Mouse (Mus musculus) E14TG2a.4 (cell line): ENCODE data around the gene Olfr66.

Experiments used
- H3K27me3 ChIP-seq: 2 replicates; pipeline ENCODE4 v1.6.1; 2014; ENCODE audit warnings: low read length, control low read depth; ENCODE audit not compliant: insufficient read depth
- H3K36me3 ChIP-seq: 2 replicates; pipeline ENCODE4 v1.6.1; 2014; ENCODE audit warnings: low read length, control low read depth; ENCODE audit not compliant: insufficient read depth
- H3K4me1 ChIP-seq: replicated peaks from 2 replicates; pipeline ENCODE4 v1.6.1; 2014; ENCODE audit warnings: low read depth, low read length, control low read depth
- H3K4me3 ChIP-seq: replicated peaks from 2 replicates; pipeline ENCODE4 v1.5.1; 2014; ENCODE audit warnings: mild to moderate bottlenecking, low read length
- H3K9me3 ChIP-seq: 2 replicates; pipeline ENCODE4 v1.6.1; 2014; ENCODE audit warnings: low read length, control low read depth
- CTCF ChIP-seq: conservative IDR thresholded peaks from 2 replicates; pipeline ENCODE4 v1.5.1; 2014; ENCODE audit warnings: low read length
- NANOG ChIP-seq: IDR thresholded peaks from 2 replicates; pipeline ENCODE4 v1.6.1; 2014; ENCODE audit warnings: borderline replicate concordance, low read length, mixed read lengths
- POU5F1 ChIP-seq: IDR thresholded peaks from 2 replicates; pipeline ENCODE4 v1.6.1; 2014; ENCODE audit warnings: low read length, borderline replicate concordance

Olfr66 gene

DNA sequence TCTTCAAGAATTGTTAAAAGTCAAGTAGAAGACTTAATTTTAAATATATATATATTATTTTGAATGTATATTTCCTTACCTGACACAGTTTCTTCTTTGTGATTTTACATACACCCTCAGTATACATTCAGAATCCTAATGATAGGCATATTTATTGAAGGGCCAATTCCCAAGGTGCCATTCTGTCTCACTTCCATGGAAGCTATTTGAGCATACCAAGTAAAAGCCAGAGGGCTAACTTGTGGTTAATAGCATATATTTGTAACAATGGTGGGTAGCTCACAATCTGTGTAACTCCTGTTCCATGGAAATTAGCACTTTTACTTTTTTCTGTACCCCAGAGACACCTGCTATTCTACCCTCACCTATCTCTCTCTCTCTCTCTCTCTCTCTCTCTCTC, at the start of gene Olfr66:
Olfr66 (minus strand) TSS at position 101 of the 400 bp plus-strand sequence.
- H3K27me3 ChIP-seq: no peaks in the 10 kb centered on the region
- 0 out of 2 replicates have a peak, but pooled peaks cover 6% of the 10 kb centered on the region for H3K9me3 ChIP-seq
- no peak within 1 kb of the TSS for H3K4me3 ChIP-seq
- no peaks in the 10 kb centered on the region for H3K4me1 ChIP-seq
- no peak for TF ChIP-seq NANOG
- no peak for TF ChIP-seq CTCF
- no peaks in the 10 kb centered on the region for H3K36me3 ChIP-seq

DNA sequence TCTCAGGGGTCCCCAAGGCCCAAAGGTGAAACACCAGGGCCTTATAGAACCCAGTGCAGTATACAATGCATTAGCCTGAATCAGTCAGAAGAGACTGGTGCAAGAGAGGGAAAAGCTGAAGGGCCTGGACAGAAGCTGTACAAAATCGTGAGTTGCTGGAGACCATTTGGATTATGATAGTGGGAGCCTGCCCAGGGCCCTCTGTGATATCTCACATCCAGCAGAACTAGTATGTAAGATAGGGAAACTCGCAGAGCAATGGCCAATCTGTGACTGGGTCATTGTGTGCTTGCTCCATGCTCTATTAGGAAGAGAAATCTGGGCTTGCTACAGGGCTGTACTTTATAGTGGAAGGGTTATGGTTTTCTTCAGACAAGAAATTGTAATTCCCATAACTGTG, 48.2 kb upstream of the Olfr66 start, which contains the start of gene Olfr632:
Olfr632 (plus strand) TSS at position 84 of the 400 bp plus-strand sequence.
- TF ChIP-seq POU5F1: no peak
- TF ChIP-seq NANOG: no peak
- no peak for TF ChIP-seq CTCF
- Histone ChIP-seq H3K9me3 (no peaks in the 10 kb centered on the region), H3K27me3 (no peaks in the 10 kb centered on the region), H3K4me3 (no peak within 1 kb of the TSS), H3K4me1 (no peaks in the 10 kb centered on the region), H3K36me3 (no peaks in the 10 kb centered on the region)

- H3K27me3 ChIP-seq: no peaks in the 10 kb centered on the region
- no peak within 1 kb of the TSS for H3K4me3 ChIP-seq
- TF ChIP-seq NANOG: no peak
- TF ChIP-seq POU5F1: no peak
- TF ChIP-seq CTCF: no peak
- no peaks in the 10 kb centered on the region for H3K36me3 ChIP-seq
- no peaks in the 10 kb centered on the region for H3K9me3 ChIP-seq
- no peaks in the 10 kb centered on the region for H3K4me1 ChIP-seq
These were observed 42.5 kb upstream of the Olfr66 start, which contains the start of gene Olfr631 for GRCm38 (mm10) chr7:103928525-103928924. TSS of gene Olfr631 (plus strand) at chr7:103928825.

- Histone ChIP-seq H3K36me3 (no peaks in the 10 kb centered on the region), H3K9me3 (no peaks in the 10 kb centered on the region), H3K4me3 (no peak overlapping the region), H3K4me1 (no peaks in the 10 kb centered on the region), H3K27me3 (no peaks in the 10 kb centered on the region)
- TF ChIP-seq NANOG (no peak), CTCF (no peak), POU5F1 (no peak)
These were observed 29.3 kb upstream of the Olfr66 start for GRCm38 (mm10) chr7:103915338-103915737.

DNA sequence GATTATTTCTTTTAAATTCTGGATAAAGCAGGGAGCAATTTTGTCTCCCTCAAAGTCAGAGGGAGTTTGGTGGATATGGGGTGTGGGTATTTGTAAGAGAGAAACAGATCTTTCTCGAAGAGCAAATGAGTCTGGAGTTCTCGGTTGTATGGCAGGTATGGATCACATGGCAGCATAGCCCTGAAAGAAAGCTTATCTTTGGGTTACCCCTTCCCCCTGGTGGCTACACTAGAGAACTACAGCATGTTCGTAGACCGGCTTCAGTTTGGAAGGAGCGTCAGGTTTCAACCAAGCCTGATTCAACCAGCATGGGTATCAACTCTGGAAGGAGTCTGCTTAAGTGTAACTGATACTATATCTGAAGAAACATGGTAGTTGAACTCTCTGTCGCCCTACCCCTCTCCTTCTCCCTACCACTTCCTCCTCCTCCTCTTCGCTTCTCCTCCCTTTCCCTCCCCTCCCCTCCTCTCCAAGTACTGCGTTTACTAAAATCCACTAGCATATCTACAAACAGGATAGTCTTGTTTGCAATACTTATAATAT, 27.0 kb upstream of the Olfr66 start:
- Histone ChIP-seq H3K36me3 (no peaks in the 10 kb centered on the region), H3K4me1 (no peaks in the 10 kb centered on the region), H3K4me3 (no peak overlapping the region), H3K27me3 (no peaks in the 10 kb centered on the region), H3K9me3 (no peaks in the 10 kb centered on the region)
- TF ChIP-seq CTCF (0 out of 2 replicates have a peak, but pooled peaks have one; percentile 7), NANOG (no peak)

GRCm38 (mm10) chr7:103910047-103910446, 24.0 kb upstream of the Olfr66 start:
- Histone ChIP-seq H3K27me3 (no peaks in the 10 kb centered on the region), H3K9me3 (no peaks in the 10 kb centered on the region), H3K4me3 (no peak overlapping the region), H3K36me3 (no peaks in the 10 kb centered on the region), H3K4me1 (no peaks in the 10 kb centered on the region)
- TF ChIP-seq POU5F1 (no peak), NANOG (no peak), CTCF (no peak)

- TF ChIP-seq POU5F1 (no peak), CTCF (no peak), NANOG (no peak)
- Histone ChIP-seq H3K27me3 (no peaks in the 10 kb centered on the region), H3K4me1 (no peaks in the 10 kb centered on the region), H3K4me3 (no peak within 1 kb of the TSS), H3K36me3 (no peaks in the 10 kb centered on the region), H3K9me3 (no peaks in the 10 kb centered on the region)
These were observed 17.1 kb upstream of the Olfr66 start, which contains the start of gene Olfr65 for GRCm38 (mm10) chr7:103903187-103903586. TSS of gene Olfr65 (plus strand) at chr7:103903487.

GRCm38 (mm10) chr7:103894385-103894784, 8.3 kb upstream of the Olfr66 start, which contains the start of gene Olfr64:
TSS of gene Olfr64 (minus strand) at chr7:103894485.
- no peaks in the 10 kb centered on the region for H3K4me1 ChIP-seq
- no peaks in the 10 kb centered on the region for H3K36me3 ChIP-seq
- TF ChIP-seq NANOG (no peak), POU5F1 (no peak), CTCF (no peak)
- no peaks in the 10 kb centered on the region for H3K27me3 ChIP-seq
- no peaks in the 10 kb centered on the region for H3K9me3 ChIP-seq
- H3K4me3 ChIP-seq: no peak within 1 kb of the TSS

DNA sequence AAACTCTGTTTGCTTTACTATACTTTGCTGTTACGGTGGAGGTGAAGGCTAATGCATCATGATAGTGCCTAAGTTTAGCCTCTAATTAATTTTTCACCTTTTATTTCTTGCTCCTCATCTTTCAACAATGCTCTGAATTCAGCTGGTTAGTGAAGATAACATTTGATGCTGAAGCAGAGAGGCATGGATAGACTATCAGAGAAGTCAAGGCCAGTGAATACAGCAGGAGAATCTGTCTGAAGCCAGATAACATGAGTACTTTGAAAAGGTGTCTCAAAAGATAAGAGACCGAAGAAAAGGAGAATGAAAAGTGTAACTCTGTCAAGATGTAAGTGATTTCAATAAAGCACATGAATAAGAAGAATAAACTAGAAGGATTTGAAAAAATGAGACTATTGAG, 9.0 kb downstream of the Olfr66 start:
- no peaks in the 10 kb centered on the region for H3K4me1 ChIP-seq
- no peak overlapping the region for H3K4me3 ChIP-seq
- 0 out of 2 replicates have a peak, but pooled peaks cover 6% of the 10 kb centered on the region for H3K9me3 ChIP-seq
- H3K27me3 ChIP-seq: no peaks in the 10 kb centered on the region
- no peaks in the 10 kb centered on the region for H3K36me3 ChIP-seq
- no peak for TF ChIP-seq POU5F1
- TF ChIP-seq NANOG: no peak
- no peak for TF ChIP-seq CTCF

- Histone ChIP-seq H3K9me3 (no peaks in the 10 kb centered on the region), H3K4me1 (no peaks in the 10 kb centered on the region), H3K36me3 (no peaks in the 10 kb centered on the region), H3K27me3 (no peaks in the 10 kb centered on the region), H3K4me3 (no peak overlapping the region)
- TF ChIP-seq POU5F1 (no peak), NANOG (no peak), CTCF (no peak)
These were observed 11.6 kb downstream of the Olfr66 start for GRCm38 (mm10) chr7:103874451-103874850.
